Mouse (Mus musculus): ENCODE measurements at regions not wholly inside any gene's neighbourhood (a gene's known extent, or its start where the extent isn't known, plus 50 kb on each side); places are given as distances from the start of the nearest gene placed in this dataset.

GRCm38 (mm10) chr16:62468846-62469245, 317.8 kb downstream of the Nsun3 start:
- TF ChIP-seq CTCF (IDR thresholded peaks at IDR 0.05) = no peak
- intact Hi-C loops (cut with DNase I) = no loop called here
- Histone ChIP-seq H3K4me3 (no peak overlapping the region), H3K27ac (no peak overlapping the region)
- DNase-seq (ENCODE audit: extremely low spot score in 1 of 2, low spot score in 2 of 2) = no peak

- H3K4me3 ChIP-seq = no peak overlapping the region
- DNase-seq (ENCODE audit: extremely low spot score in 1 of 2, low spot score in 2 of 2) = no peak
- no peak overlapping the region for H3K27ac ChIP-seq
- intact Hi-C loops (cut with DNase I) = no loop called here
- no peak for TF ChIP-seq CTCF (IDR thresholded peaks at IDR 0.05)
Observed at GRCm38 (mm10) chr16:62459949-62460551, 326.6 kb downstream of the Nsun3 start.

- DNase-seq (ENCODE audit: extremely low spot score in 1 of 2, low spot score in 2 of 2) = no peak
- intact Hi-C loops (cut with DNase I) = no loop called here
- H3K4me3 ChIP-seq = no peak overlapping the region
- no peak for TF ChIP-seq CTCF (IDR thresholded peaks at IDR 0.05)
- no peak overlapping the region for H3K27ac ChIP-seq
Observed at GRCm38 (mm10) chr16:62449735-62450134, 336.9 kb downstream of the Nsun3 start.

- no peak for TF ChIP-seq CTCF (IDR thresholded peaks at IDR 0.05)
- DNase-seq (ENCODE audit: extremely low spot score in 1 of 2, low spot score in 2 of 2) = no peak
- H3K27ac ChIP-seq = no peak overlapping the region
- intact Hi-C loops (cut with DNase I) = no loop called here
- no peak overlapping the region for H3K4me3 ChIP-seq
Observed at GRCm38 (mm10) chr16:62447380-62447779, 339.2 kb downstream of the Nsun3 start.

- DNase-seq (ENCODE audit: extremely low spot score in 1 of 2, low spot score in 2 of 2) = no peak
- no peak overlapping the region for H3K4me3 ChIP-seq
- H3K27ac ChIP-seq = no peak overlapping the region
- no peak; the same call in 1 of the 2 replicates for TF ChIP-seq CTCF (IDR thresholded peaks at IDR 0.05)
- intact Hi-C loops (cut with DNase I) = no loop called here
Observed at GRCm38 (mm10) chr16:62441197-62441596, 345.4 kb downstream of the Nsun3 start.

GRCm38 (mm10) chr16:62433125-62433524, 353.5 kb downstream of the Nsun3 start:
- DNase-seq (ENCODE audit: extremely low spot score in 1 of 2, low spot score in 2 of 2) = no peak
- intact Hi-C loops (cut with DNase I) = no loop called here
- Histone ChIP-seq H3K27ac (no peak overlapping the region), H3K4me3 (no peak overlapping the region)
- no peak for TF ChIP-seq CTCF (IDR thresholded peaks at IDR 0.05)

GRCm38 (mm10) chr16:62414485-62414884, 372.1 kb downstream of the Nsun3 start:
- TF ChIP-seq CTCF (IDR thresholded peaks at IDR 0.05) = peak; percentile 72

GRCm38 (mm10) chr16:62407526-62408165, 379.0 kb downstream of the Nsun3 start:
- H3K4me3 ChIP-seq = no peak overlapping the region
- intact Hi-C loops (cut with DNase I) = no loop called here
- peak overlapping the region; percentile 41; the same call in 1 of the 2 replicates for H3K27ac ChIP-seq
- peak in 1 of 2 experiments; percentile 11 for DNase-seq (ENCODE audit: extremely low spot score in 1 of 2, low spot score in 2 of 2)
- TF ChIP-seq CTCF (IDR thresholded peaks at IDR 0.05) = no peak

More at GRCm38 (mm10) chr16:62414485-62414884, 372.1 kb downstream of the Nsun3 start:
- Histone ChIP-seq H3K27ac (no peak overlapping the region), H3K4me3 (no peak overlapping the region)
- DNase-seq (ENCODE audit: extremely low spot score in 1 of 2, low spot score in 2 of 2) = peak; percentile 18 to 35
- intact Hi-C loops (cut with DNase I) = loop anchor here (5.0 to 10.0 kb wide), 2 partner anchors 290 to 1807 kb away; partner anchors contain the start of gene Epha6

- H3K4me3 ChIP-seq = no peak overlapping the region
- no peak overlapping the region for H3K27ac ChIP-seq
- TF ChIP-seq CTCF (IDR thresholded peaks at IDR 0.05) = no peak
- no peak for DNase-seq (ENCODE audit: extremely low spot score in 1 of 2, low spot score in 2 of 2)
- intact Hi-C loops (cut with DNase I) = no loop called here
Observed at GRCm38 (mm10) chr16:62406458-62406857, 380.2 kb downstream of the Nsun3 start.

GRCm38 (mm10) chr16:62357279-62357678, 429.3 kb downstream of the Nsun3 start:
- Histone ChIP-seq H3K4me3 (no peak overlapping the region), H3K27ac (no peak overlapping the region)
- TF ChIP-seq CTCF (IDR thresholded peaks at IDR 0.05) = no peak
- intact Hi-C loops (cut with DNase I) = no loop called here
- no peak for DNase-seq (ENCODE audit: extremely low spot score in 1 of 2, low spot score in 2 of 2)

GRCm38 (mm10) chr16:62356349-62356748, 430.3 kb downstream of the Nsun3 start:
- Histone ChIP-seq H3K4me3 (no peak overlapping the region), H3K27ac (no peak overlapping the region)
- no peak for DNase-seq (ENCODE audit: extremely low spot score in 1 of 2, low spot score in 2 of 2)
- intact Hi-C loops (cut with DNase I) = no loop called here
- no peak for TF ChIP-seq CTCF (IDR thresholded peaks at IDR 0.05)

- peak in 1 of 2 experiments; percentile 9 for DNase-seq (ENCODE audit: extremely low spot score in 1 of 2, low spot score in 2 of 2)
- Histone ChIP-seq H3K4me3 (no peak overlapping the region), H3K27ac (no peak overlapping the region)
- TF ChIP-seq CTCF (IDR thresholded peaks at IDR 0.05) = no peak
- intact Hi-C loops (cut with DNase I) = no loop called here
Observed at GRCm38 (mm10) chr16:62355830-62356270, 430.8 kb downstream of the Nsun3 start.

All from left cerebral cortex, adult 2 months (tissue).